ENCODE assay signal across 23 mouse cellular contexts in the genomic region with DNA sequence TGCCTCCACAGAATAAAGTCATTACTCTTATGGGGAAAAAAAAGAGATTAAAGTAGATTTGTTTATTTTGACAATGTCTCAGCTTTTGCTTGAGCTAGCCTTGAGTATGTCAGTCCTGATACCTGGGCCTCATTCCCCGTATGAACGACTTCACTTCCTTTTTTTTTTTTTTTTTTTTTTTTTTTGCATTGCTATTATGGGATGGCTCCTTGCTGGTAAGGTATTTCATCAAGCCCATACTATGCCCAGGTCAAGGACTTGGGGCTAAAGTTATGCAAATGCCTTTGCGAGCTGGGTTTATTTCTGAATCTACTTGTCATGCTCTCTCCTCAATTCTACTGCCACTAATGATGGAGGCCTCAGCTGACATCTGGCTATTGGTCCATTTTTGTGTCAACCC. TPM values are rescaled to one million over a fixed set of nuclear protein-coding genes. Genes with fewer than 3 reads are reported as not detected.
DNase-seq lines count a peak whose midpoint lies in the region; ATAC-seq and TF ChIP-seq lines count a peak whose summit lies in the region.
"Had no signal": no experiment of that assay in that cellular context is flagged by ENCODE, and none has a peak within 500 bp of the region (broad histone marks: within the 10 kb centered on the region; RNA-seq: fewer than 3 reads in every experiment).

No protein-coding gene starts in this region.

- TF ChIP-seq POLR2A in CH12.LX (IDR thresholded peaks at IDR 0.05; ENCODE audit: low read depth, low read length) (no peak), MEL (IDR thresholded peaks at IDR 0.05; ENCODE audit: control insufficient read depth in 1 of 2, insufficient read depth in 1 of 2, low read depth in 1 of 2, low read length in 2 of 2, poor library complexity in 1 of 2) (no peak)

- intact Hi-C loops in gastrocnemius, adult 2 months (cut with DNase I): no loop called here

- H3K4me1 ChIP-seq in CH12.LX (ENCODE audit: control insufficient read depth in 1 of 2, insufficient read depth in 2 of 2) (peaks cover 25 to 61% of the 10 kb centered on the region in 2 experiments), MEL (ENCODE audit: control insufficient read depth in 1 of 2, insufficient read depth in 2 of 2, low read length in 2 of 2) (no peaks in the 10 kb centered on the region; a peak in 1 of 4 replicates)
- no peaks in the 10 kb centered on the region for H3K4me1 ChIP-seq in hindbrain, embryonic 14.5 days (replicated peaks; ENCODE audit: control insufficient read depth, insufficient read depth, low read length)
- H3K4me1 ChIP-seq in lung, postnatal 0 days (ENCODE audit: insufficient read depth, low read depth, low read length): no peaks in the 10 kb centered on the region
- H3K4me1 ChIP-seq: embryonic facial prominence, embryonic 12.5 days; forebrain, embryonic 13.5 days; forebrain, embryonic 15.5 days had no signal

- H3K79me2 ChIP-seq in CH12.LX (replicated peaks; ENCODE audit: control insufficient read depth, extremely low read depth, insufficient read depth, poor library complexity, severe bottlenecking) (no peaks in the 10 kb centered on the region), MEL (ENCODE audit: control insufficient read depth, insufficient read depth, low read length, poor library complexity) (no peaks in the 10 kb centered on the region)

- in situ Hi-C loops in CH12.LX (cut with MboI; ENCODE audit: low pct_ligation_motif_present, low pct_unique_long_range_greater_than_20kb, low sequenced_read_pairs): no loop called here

- H3K4me2 ChIP-seq in CH12.LX (ENCODE audit: insufficient read depth, low read depth, poor library complexity, severe bottlenecking): peak overlapping the region; percentile 9; the same call in 1 of the 2 replicates
- no peak overlapping the region for H3K4me2 ChIP-seq in hindbrain, embryonic 14.5 days (replicated peaks)
- H3K4me2 ChIP-seq in lung, postnatal 0 days (replicated peaks; ENCODE audit: low read depth, low read length): no peak overlapping the region
- H3K4me2 ChIP-seq: embryonic facial prominence, embryonic 12.5 days; forebrain, embryonic 13.5 days; forebrain, embryonic 15.5 days had no signal

- TF ChIP-seq EP300 in CH12.LX (IDR thresholded peaks at IDR 0.05; ENCODE audit: low read length) (peak; percentile 60), MEL (IDR thresholded peaks at IDR 0.05; ENCODE audit: low read depth in 1 of 2, low read length in 2 of 2) (no peak)
- TF ChIP-seq EP300 in lung, postnatal 0 days (IDR thresholded peaks at IDR 0.05): no peak

- peaks cover 0 to 4% of the 10 kb centered on the region in 2 experiments for H3K36me3 ChIP-seq in CH12.LX (replicated peaks in 1 of 2; ENCODE audit: control insufficient read depth in 1 of 2, insufficient read depth in 1 of 2, low read length in 1 of 2)
- H3K36me3 ChIP-seq in MEL (ENCODE audit: control insufficient read depth in 1 of 2, insufficient read depth in 2 of 2, low read length in 2 of 2): peaks cover 0 to 2% of the 10 kb centered on the region in 2 experiments; a peak in 2 of 4 replicates
- no peaks in the 10 kb centered on the region for H3K36me3 ChIP-seq in hindbrain, embryonic 14.5 days (replicated peaks; ENCODE audit: control insufficient read depth, insufficient read depth)
- no peaks in the 10 kb centered on the region for H3K36me3 ChIP-seq in lung, postnatal 0 days (ENCODE audit: insufficient read depth, low read length)
- H3K36me3 ChIP-seq: embryonic facial prominence, embryonic 10.5 days; embryonic facial prominence, embryonic 12.5 days; forebrain, embryonic 15.5 days; G1E had no signal

- H3K4me3 ChIP-seq in gastrocnemius, adult 2 months: no peak overlapping the region
- no peak overlapping the region for H3K4me3 ChIP-seq in CH12.LX (replicated peaks in 1 of 3; ENCODE audit: low read depth in 2 of 3, low read length in 2 of 3, poor library complexity in 1 of 3)
- no peak overlapping the region for H3K4me3 ChIP-seq in MEL (ENCODE audit: control insufficient read depth in 1 of 2, insufficient read depth in 1 of 2, low read depth in 2 of 2, low read length in 2 of 2)
- H3K4me3 ChIP-seq in hindbrain, embryonic 14.5 days (replicated peaks; ENCODE audit: low read length): no peak overlapping the region
- H3K4me3 ChIP-seq in lung, postnatal 0 days (ENCODE audit: low read depth, low read length): no peak overlapping the region
- H3K4me3 ChIP-seq: embryonic facial prominence, embryonic 10.5 days; embryonic facial prominence, embryonic 12.5 days; forebrain, embryonic 13.5 days; forebrain, embryonic 15.5 days had no signal

- dilution Hi-C loops in CH12.LX (cut with MboI; ENCODE audit: extremely low pct_ligation_motif_present, extremely low pct_unique_long_range_greater_than_20kb, low sequenced_read_pairs): no loop called here

- H3K27me3 ChIP-seq in CH12.LX (replicated peaks) (no peaks in the 10 kb centered on the region), MEL (ENCODE audit: control insufficient read depth in 1 of 2, insufficient read depth in 2 of 2, low read length in 2 of 2) (no peaks in the 10 kb centered on the region)
- H3K27me3 ChIP-seq in hindbrain, embryonic 14.5 days (ENCODE audit: control insufficient read depth, insufficient read depth, low read length): no peaks in the 10 kb centered on the region
- H3K27me3 ChIP-seq in lung, postnatal 0 days (replicated peaks; ENCODE audit: insufficient read depth, low read length): no peaks in the 10 kb centered on the region
- H3K27me3 ChIP-seq: embryonic facial prominence, embryonic 12.5 days; forebrain, embryonic 13.5 days; forebrain, embryonic 15.5 days had no signal

- H3K9me3 ChIP-seq in CH12.LX (replicated peaks; ENCODE audit: low read length): no peaks in the 10 kb centered on the region
- no peaks in the 10 kb centered on the region for H3K9me3 ChIP-seq in MEL (replicated peaks; ENCODE audit: insufficient read depth, low read length)
- H3K9me3 ChIP-seq in hindbrain, embryonic 14.5 days (ENCODE audit: control insufficient read depth, low read length): no peaks in the 10 kb centered on the region
- no peaks in the 10 kb centered on the region for H3K9me3 ChIP-seq in lung, postnatal 0 days (ENCODE audit: low read length)
- H3K9me3 ChIP-seq: embryonic facial prominence, embryonic 10.5 days; embryonic facial prominence, embryonic 12.5 days; forebrain, embryonic 13.5 days; forebrain, embryonic 15.5 days; G1E had no signal

- DNase-seq in gastrocnemius, adult 2 months: no peak
- no peak for DNase-seq in gastrocnemius, postnatal 4 days (ENCODE audit: low spot score in 2 of 2)
- DNase-seq in CH12.LX (ENCODE audit: extremely low read depth) (no peak), MEL (ENCODE audit: low read depth, low spot score) (no peak)
- no peak for DNase-seq in hindbrain, embryonic 14.5 days (ENCODE audit: low spot score)
- no peak for DNase-seq in lung, postnatal 0 days (ENCODE audit: low spot score)
- DNase-seq: adrenal gland, adult 8-10 months; adrenal gland, postnatal 14 days; adrenal gland, postnatal 36 days; B cell, adult 2 months; cerebellum, adult 11-12 months; cerebellum, adult 2 months; cerebellum, adult 9-10 months; cerebellum, postnatal 10 days; cerebellum, postnatal 25 days; forebrain, postnatal 0 days had no signal

- ATAC-seq in hindbrain, embryonic 14.5 days (ENCODE audit: low FRiP score): no peak
- ATAC-seq in lung, postnatal 0 days: no peak
- ATAC-seq: activated CD4-positive, CD25-positive, alpha-beta regulatory T cell, adult 4 months; CD4-positive, CD25-positive, alpha-beta regulatory T cell, adult 4 months; forebrain, embryonic 13.5 days; forebrain, embryonic 15.5 days; forebrain, postnatal 0 days had no signal

- peak overlapping the region; percentile 92; the same call in 1 of the 2 replicates for H3K27ac ChIP-seq in gastrocnemius, adult 2 months
- H3K27ac ChIP-seq in CH12.LX (ENCODE audit: insufficient read depth, low read depth) (peak overlapping the region; percentile 51), MEL (ENCODE audit: control insufficient read depth, low read depth, low read length) (no peak overlapping the region)
- no peak overlapping the region for H3K27ac ChIP-seq in hindbrain, embryonic 14.5 days
- H3K27ac ChIP-seq in lung, postnatal 0 days (ENCODE audit: low read length): no peak overlapping the region
- H3K27ac ChIP-seq: embryonic facial prominence, embryonic 10.5 days; embryonic facial prominence, embryonic 12.5 days; forebrain, embryonic 13.5 days; forebrain, embryonic 15.5 days had no signal

- no peak overlapping the region for H3K9ac ChIP-seq in CH12.LX (ENCODE audit: insufficient read depth, low read depth)
- H3K9ac ChIP-seq in MEL (ENCODE audit: control insufficient read depth, low read depth, low read length, poor library complexity, severe bottlenecking): no peak overlapping the region
- H3K9ac ChIP-seq in hindbrain, embryonic 14.5 days: no peak overlapping the region
- H3K9ac ChIP-seq in lung, postnatal 0 days (replicated peaks; ENCODE audit: low read depth): no peak overlapping the region
- H3K9ac ChIP-seq: embryonic facial prominence, embryonic 12.5 days; forebrain, embryonic 13.5 days; forebrain, embryonic 15.5 days; forebrain, postnatal 0 days had no signal

- WGBS in hindbrain, embryonic 14.5 days: 92% methylated on average over 3 of the region's 3 CpGs
- whole genome bisulfite sequencing in lung, postnatal 0 days: 55% methylated on average over 3 of the region's 3 CpGs

- no peak for TF ChIP-seq RAD21 in CH12.LX (IDR thresholded peaks at IDR 0.05; ENCODE audit: low read depth, low read length)
- no peak for TF ChIP-seq RAD21 in MEL (IDR thresholded peaks at IDR 0.05; ENCODE audit: low read depth, low read length)

- no peak for TF ChIP-seq CTCF in gastrocnemius, adult 2 months (IDR thresholded peaks at IDR 0.05)
- TF ChIP-seq CTCF in CH12.LX (conservative IDR thresholded peaks at IDR 0.05 in 1 of 2, IDR thresholded peaks at IDR 0.05 in 1 of 2; ENCODE audit: low read depth in 2 of 2, low read length in 2 of 2) (no peak), MEL (IDR thresholded peaks at IDR 0.05 in 2 of 3, conservative IDR thresholded peaks at IDR 0.05 in 1 of 3; ENCODE audit: control insufficient read depth in 1 of 3, insufficient read depth in 1 of 3, low read depth in 2 of 3, low read length in 3 of 3, poor library complexity in 1 of 3, severe bottlenecking in 1 of 3) (no peak)
- no peak for TF ChIP-seq CTCF in lung, postnatal 0 days (IDR thresholded peaks at IDR 0.05)

TF ChIP-seq in CH12.LX, 34 proteins besides CTCF, POLR2A, EP300 and RAD21 (continues in another document):
- no peak; the same call in 1 of the 2 replicates for TF ChIP-seq UBTF (IDR thresholded peaks at IDR 0.05; ENCODE audit: low read depth, low read length)

RNA-seq across cellular contexts. Expression of a gene that starts 52.3 kb away (rescaled TPM):
- 10 to 100 TPM; 23.1 to 36.3 TPM for total RNA-seq in gastrocnemius, adult 2 months (2021)
- 10 to 100 TPM; 32.5 to 32.7 TPM for total RNA-seq in gastrocnemius, postnatal 4 days (2021)
- total RNA-seq in CH12.LX (2012; rRNA removed): 21.2 and 26.2 TPM in 2 replicates
- 62.8 and 65.5 TPM in 2 replicates for total RNA-seq in CH12.LX (2014; rRNA removed)
- polyA plus RNA-seq in CH12.LX (2012; ENCODE audit: insufficient read length, low read depth): 48.0 and 53.3 TPM in 2 replicates
- total RNA-seq in MEL (2012; rRNA removed): 9.2 and 12.7 TPM in 2 replicates
- polyA plus RNA-seq in MEL (2012; ENCODE audit: insufficient read depth in 1 of 2, insufficient read length in 2 of 2, low read depth in 1 of 2, low replicate concordance in 2 of 2, missing spikeins in 1 of 2): 10 to 100 TPM in 1 of 2 experiments, not detected in 1; 20.2 TPM
- 76.1 and 78.5 TPM in 2 replicates for polyA plus RNA-seq in hindbrain, embryonic 14.5 days (2014; fragmentation: Nextera tagmentation; extraction: Ambion mirVana)
- 106 TPM in 2 replicates for polyA plus RNA-seq in lung, postnatal 0 days (2015; fragmentation: Nextera tagmentation; extraction: Ambion mirVana)

Comparison
In these comparisons a context has a peak if more than half of its experiments do, and no peak if none do; other contexts are left out.
1. H3K27ac ChIP-seq: peak in gastrocnemius, adult 2 months (single experiment) and CH12.LX (single experiment); none in MEL (single experiment), hindbrain, embryonic 14.5 days (single experiment) and lung, postnatal 0 days (single experiment).